Mouse (Mus musculus) cortical plate, adult 2 months (tissue): Measurements from ENCODE around the gene Mindy4b-ps. TPM values are rescaled to one million over a fixed set of nuclear protein-coding genes. Genes with fewer than 3 reads are reported as not detected.

ENCODE experiments used
- H3K27ac ChIP-seq: fragments of 200-500 bp; 2 replicates; pipeline ENCODE4 v1.5.1; 2012; ENCODE audit warnings: low read length, control low read depth, inconsistent platforms; ENCODE audit not compliant: insufficient read depth
- H3K4me1 ChIP-seq: fragments of 200-500 bp; 2 replicates; pipeline ENCODE4 v1.6.1; 2011; ENCODE audit warnings: low read length; ENCODE audit not compliant: control insufficient read depth, insufficient read depth
- H3K4me3 ChIP-seq: fragments of 200-500 bp; 2 replicates; pipeline ENCODE4 v1.5.1; 2011; ENCODE audit warnings: mild to moderate bottlenecking, low read length, control low read depth; ENCODE audit not compliant: insufficient read depth
- CTCF ChIP-seq: fragments of 200-500 bp; IDR thresholded peaks from 2 replicates; pipeline ENCODE4 v1.5.1; 2011; ENCODE audit warnings: mild to moderate bottlenecking, control low read depth, low read length; ENCODE audit not compliant: insufficient read depth; ENCODE audit errors: extremely low read depth
- POLR2A ChIP-seq: fragments of 200-500 bp; IDR thresholded peaks from 2 replicates; pipeline ENCODE4 v1.6.1; 2011; ENCODE audit warnings: mild to moderate bottlenecking, low read length, control low read depth; ENCODE audit not compliant: insufficient read depth; ENCODE audit errors: extremely low read depth
- polyA plus RNA-seq: library from polyadenylated mRNA; depleted of rRNA; stranded (reverse); fragments of >200 nt; gene quantifications from 2 replicates; pipeline ENCODE4 v1.2.3, GENCODE M21; 2012

Mindy4b-ps gene
- polyA plus RNA-seq, 1 experiment, result 2.2 TPM

GRCm38 (mm10) chr3:58786470-58786869, 35.6 kb downstream of the Mindy4b-ps start:
- H3K27ac ChIP-seq, result no peak overlapping the region
- TF ChIP-seq POLR2A (no peak), CTCF (no peak)
- H3K4me1 ChIP-seq, result no peaks in the 10 kb centered on the region; the same call in 1 of the 2 replicates
- H3K4me3 ChIP-seq, result no peak overlapping the region

- no peak overlapping the region for H3K27ac ChIP-seq
- H3K4me3 ChIP-seq, result no peak overlapping the region
- H3K4me1 ChIP-seq, result no peaks in the 10 kb centered on the region; the same call in 1 of the 2 replicates
- TF ChIP-seq CTCF (peak; percentile 58), POLR2A (no peak)
Measured at GRCm38 (mm10) chr3:58785863-58786262, 36.2 kb downstream of the Mindy4b-ps start.

GRCm38 (mm10) chr3:58784219-58785092, 37.7 kb downstream of the Mindy4b-ps start:
- H3K27ac ChIP-seq, result no peak overlapping the region
- no peak overlapping the region for H3K4me3 ChIP-seq
- TF ChIP-seq POLR2A (no peak), CTCF (no peak)
- no peaks in the 10 kb centered on the region; the same call in 1 of the 2 replicates for H3K4me1 ChIP-seq

DNA sequence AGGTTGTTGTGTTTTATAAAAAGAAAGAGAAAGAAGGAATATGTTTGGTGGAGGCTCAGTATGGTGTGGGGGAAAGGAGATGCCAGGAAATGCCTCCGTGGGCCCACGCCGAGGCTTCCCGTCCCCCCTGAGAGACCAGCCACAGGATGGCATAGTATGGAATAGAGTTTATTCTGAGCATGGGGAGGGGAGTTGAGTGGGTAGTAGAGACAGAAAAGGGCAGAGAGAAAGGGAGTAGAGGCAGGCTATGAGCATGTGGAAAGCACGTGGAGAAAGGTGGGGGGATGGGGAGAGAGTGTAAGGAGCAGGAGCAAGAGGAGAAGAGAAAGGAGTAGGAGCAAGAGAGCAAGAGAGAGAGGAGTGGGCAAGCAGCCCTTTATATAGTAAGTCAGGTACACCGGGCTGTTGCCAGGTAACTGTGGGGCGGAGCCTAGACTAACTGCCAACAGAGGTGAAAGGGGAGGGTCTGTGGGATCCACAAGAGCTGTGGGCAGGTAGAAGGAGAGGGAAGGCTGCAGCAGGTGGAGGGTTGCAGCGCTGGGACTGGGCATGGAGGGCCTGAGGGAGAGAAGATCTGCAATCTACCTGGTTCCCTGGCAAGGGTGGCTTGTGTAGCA, 38.4 kb downstream of the Mindy4b-ps start:
- Histone ChIP-seq H3K4me1 (no peaks in the 10 kb centered on the region), H3K27ac (no peak overlapping the region), H3K4me3 (no peak overlapping the region)
- TF ChIP-seq POLR2A, result no peak
- no peak for TF ChIP-seq CTCF

GRCm38 (mm10) chr3:58756429-58756828, 65.7 kb downstream of the Mindy4b-ps start:
- no peak overlapping the region for H3K27ac ChIP-seq
- no peak overlapping the region for H3K4me3 ChIP-seq
- TF ChIP-seq CTCF (no peak), POLR2A (no peak)
- H3K4me1 ChIP-seq, result no peaks in the 10 kb centered on the region

DNA sequence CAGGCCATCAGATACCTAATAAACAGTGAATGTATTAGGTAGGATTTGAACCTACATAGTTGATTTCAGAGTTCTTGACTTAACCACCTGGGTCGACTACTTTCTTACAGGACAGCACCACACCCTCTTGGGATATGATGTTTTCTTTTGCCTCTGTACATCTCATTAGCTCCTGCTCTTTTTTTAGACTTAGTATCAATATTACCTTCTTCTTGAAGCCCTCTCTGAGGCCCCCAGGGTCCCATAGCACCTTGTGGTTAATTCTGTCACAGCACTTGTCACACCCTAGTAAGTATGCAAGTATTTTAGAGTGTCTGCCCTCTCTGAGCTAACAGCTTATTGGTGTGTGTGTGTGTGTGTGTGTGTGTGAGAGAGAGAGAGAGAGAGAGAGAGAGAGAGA, 66.3 kb downstream of the Mindy4b-ps start:
- H3K4me1 ChIP-seq, result no peaks in the 10 kb centered on the region
- no peak for TF ChIP-seq CTCF
- H3K27ac ChIP-seq, result no peak overlapping the region
- H3K4me3 ChIP-seq, result no peak overlapping the region

GRCm38 (mm10) chr3:58754361-58754760, 67.8 kb downstream of the Mindy4b-ps start:
- no peak overlapping the region for H3K4me3 ChIP-seq

GRCm38 (mm10) chr3:58751818-58752620, 70.1 kb downstream of the Mindy4b-ps start:
- TF ChIP-seq CTCF (no peak), POLR2A (no peak)
- Histone ChIP-seq H3K4me1 (no peaks in the 10 kb centered on the region), H3K4me3 (no peak overlapping the region), H3K27ac (no peak overlapping the region)

More at GRCm38 (mm10) chr3:58754361-58754760, 67.8 kb downstream of the Mindy4b-ps start:
- Histone ChIP-seq H3K27ac (no peak overlapping the region), H3K4me1 (no peaks in the 10 kb centered on the region)
- TF ChIP-seq CTCF (no peak), POLR2A (no peak)

GRCm38 (mm10) chr3:58748724-58749123, 73.4 kb downstream of the Mindy4b-ps start:
- no peak overlapping the region for H3K4me3 ChIP-seq
- H3K4me1 ChIP-seq, result no peaks in the 10 kb centered on the region
- TF ChIP-seq POLR2A (no peak), CTCF (no peak)
- H3K27ac ChIP-seq, result no peak overlapping the region

- Histone ChIP-seq H3K4me1 (no peaks in the 10 kb centered on the region), H3K27ac (no peak overlapping the region), H3K4me3 (no peak overlapping the region)
- no peak for TF ChIP-seq CTCF
- TF ChIP-seq POLR2A, result no peak
Measured at GRCm38 (mm10) chr3:58747924-58748323, 74.2 kb downstream of the Mindy4b-ps start.
